Mouse (Mus musculus): Measurements from ENCODE around the gene Kank2. TPM values are rescaled to one million over a fixed set of nuclear protein-coding genes. Genes with fewer than 3 reads are reported as not detected.
"Not testable (repeated sequence)": the region's sequence is repeated elsewhere in the genome, so short reads cannot be mapped to it uniquely, and the experiment has no call there.

Gene Kank2
- total RNA-seq, 1 experiment from 2014 or later, result 31.5 TPM

DNA sequence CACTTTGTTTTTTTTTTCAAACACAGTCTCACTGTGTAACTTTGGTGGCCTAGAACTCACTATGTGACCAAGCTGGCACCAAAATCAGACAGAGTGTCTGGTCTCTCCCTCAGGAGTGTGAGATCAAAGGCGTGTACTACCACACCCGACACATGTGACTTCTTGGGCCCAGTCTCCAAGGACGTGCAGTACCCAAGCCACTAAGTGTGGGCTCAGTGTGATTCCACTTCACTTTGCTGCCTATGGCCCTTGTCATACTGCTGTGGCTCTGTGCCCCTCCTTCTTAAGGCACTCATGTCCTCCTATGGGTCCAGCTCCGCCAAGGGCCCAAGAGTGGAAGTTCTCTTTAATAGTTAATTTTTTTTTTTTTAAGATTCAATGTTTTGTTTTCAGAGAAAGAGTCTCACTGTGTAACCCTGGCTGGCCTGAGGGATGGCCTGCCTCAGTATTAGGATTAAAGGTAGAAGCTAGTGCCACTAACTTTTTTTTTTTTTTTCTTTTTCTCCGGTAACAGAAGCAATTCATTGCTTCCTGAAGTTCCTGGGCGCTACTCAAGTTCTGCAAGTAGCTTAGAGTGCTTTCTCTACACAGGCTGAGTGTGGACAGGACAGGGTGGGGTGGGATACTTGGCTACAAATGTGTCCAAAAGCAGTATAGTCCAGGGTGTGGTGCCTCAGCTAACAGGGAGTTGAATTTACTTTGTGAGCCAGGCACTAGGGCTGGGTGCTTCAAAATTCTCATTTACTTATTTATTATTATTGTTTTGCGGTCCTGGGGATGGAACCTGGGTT lies 13.8 kb downstream of the Kank2 start:
- peak; percentile 3 for DNase-seq

DNA sequence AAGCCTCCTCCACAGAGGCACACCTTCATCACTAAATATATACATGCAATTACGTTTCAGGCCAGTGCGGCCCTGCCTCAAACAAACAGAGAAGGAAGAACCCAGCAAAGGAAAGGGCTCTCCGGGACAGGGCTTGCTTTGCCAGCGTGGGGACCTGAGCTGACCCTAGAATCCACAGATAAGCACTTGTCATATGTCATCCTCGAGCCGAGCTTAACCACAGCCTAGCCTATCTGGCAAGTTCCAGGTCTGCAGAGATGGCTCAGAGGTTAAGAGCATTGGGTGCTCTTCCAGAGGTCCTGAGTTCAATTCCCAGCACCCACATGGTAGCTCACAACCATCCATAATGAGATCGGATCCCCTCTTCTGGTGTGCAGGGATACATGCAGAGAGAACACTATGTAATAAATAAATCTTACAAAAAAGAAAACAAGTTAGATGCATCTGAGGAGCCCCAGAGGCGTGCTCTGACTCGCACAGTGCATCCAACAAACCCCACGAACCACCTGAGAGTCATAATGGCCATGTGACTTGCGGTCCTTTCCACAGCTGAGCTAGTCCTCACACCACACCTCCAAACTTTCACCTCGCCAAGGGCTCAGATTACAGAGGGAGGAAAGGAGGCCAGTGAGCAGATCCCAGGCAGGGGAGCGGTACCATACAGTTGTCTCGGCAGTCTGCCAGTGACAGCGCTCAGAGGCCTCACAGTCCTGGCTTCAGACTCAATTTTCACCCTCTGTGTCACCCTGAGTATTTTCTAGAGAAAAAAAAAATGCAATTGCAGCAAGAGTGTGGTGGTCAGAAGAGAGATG lies 16.7 kb downstream of the Kank2 start:
- peak; percentile 47 for DNase-seq

- no peak for DNase-seq
Measured at GRCm38 (mm10) chr9:21777726-21778125, 20.8 kb downstream of the Kank2 start.

- no peak for DNase-seq
Measured at GRCm38 (mm10) chr9:21774353-21774752, 24.2 kb downstream of the Kank2 start.

- DNase-seq, result not testable (repeated sequence)
Measured at GRCm38 (mm10) chr9:21773396-21773795, 25.1 kb downstream of the Kank2 start.

DNA sequence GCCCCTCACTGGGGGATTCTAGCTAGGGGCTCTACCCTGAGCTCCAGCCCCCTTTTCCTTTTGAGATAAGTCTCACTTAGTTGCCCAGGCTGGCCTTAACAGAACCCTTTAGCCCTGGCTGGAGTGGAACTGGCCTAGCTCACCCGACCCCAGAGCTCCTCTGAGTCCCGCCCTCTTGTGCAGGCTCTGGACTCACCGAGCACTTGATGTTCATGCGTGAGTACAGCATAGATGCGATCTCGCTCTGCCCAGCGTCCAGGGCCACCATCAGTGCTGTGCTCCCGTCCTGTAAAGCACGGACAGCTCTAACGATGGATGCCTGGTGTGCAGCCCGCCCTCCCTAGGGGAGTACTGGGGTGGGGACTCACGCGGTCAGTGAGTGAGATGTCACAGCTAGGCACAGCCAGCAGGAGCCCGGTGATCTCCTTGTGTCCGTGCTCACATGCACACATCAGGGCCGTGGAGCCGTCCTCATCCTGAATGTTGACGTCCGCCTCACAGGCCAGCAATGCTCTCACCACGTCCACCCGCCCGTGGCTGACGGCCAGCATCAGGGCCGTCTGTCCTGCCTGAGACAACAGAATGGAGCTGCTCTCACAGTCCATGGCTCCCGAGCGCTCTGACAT lies 28.9 kb downstream of the Kank2 start:
- peak; percentile 43 for DNase-seq

GRCm38 (mm10) chr9:21768511-21769411 lies 29.8 kb downstream of the Kank2 start:
- no peak for DNase-seq

- peak; percentile 49 for DNase-seq
Measured at GRCm38 (mm10) chr9:21767896-21768295, 30.6 kb downstream of the Kank2 start.

GRCm38 (mm10) chr9:21764084-21764999 lies 34.2 kb downstream of the Kank2 start:
- DNase-seq, result no peak

- DNase-seq, result peak; percentile 43
Measured at GRCm38 (mm10) chr9:21762135-21762534, 36.4 kb downstream of the Kank2 start.

DNA sequence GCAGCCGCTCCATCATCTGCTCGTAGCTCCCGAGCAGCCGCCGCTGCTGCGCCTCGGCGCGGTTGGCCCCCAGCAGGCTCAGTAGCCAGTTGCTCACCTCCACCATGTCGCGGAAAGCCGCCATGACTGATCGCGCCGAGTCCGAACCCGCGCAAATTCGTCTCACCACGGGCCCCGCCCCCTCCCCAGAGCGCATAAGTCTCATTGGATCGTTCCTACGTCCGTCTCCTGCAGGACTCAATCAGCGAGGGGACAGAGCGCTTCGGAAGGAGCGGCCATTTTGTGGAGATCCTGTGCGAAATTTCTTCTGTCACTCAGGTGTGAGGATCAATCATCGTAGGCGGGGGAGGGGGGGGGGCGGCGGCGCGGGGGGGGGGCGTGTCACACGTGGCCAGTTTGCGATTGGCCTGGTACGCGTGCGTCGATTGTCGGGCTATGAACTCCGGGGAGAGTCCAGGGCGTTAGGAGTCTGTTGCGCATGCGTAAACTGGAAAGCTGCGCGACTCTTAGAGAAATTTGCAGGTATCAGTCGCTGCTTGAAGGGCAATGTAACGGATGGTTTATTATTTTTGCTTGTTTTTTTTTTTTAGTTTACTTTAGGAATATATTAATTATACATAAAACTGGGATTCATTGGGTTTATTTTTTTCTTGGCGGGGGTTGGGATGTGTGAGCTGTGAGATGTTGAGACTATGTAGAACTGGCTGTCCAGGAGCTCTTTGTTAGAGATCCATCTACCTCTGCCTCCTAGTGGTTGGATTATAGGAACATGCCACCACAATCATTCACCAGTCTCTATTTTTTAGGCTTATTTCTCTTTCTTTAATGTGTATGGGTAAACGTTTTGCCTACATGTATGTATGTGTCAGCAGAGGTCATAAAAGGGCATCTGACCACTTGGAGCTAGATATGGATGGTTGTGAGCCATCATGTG lies 38.1 kb downstream of the Kank2 start, which contains the start of gene Spc24:
Spc24 (minus strand) TSS at position 149 of the 934 bp plus-strand sequence.
- DNase-seq, result peak; percentile 96

DNA sequence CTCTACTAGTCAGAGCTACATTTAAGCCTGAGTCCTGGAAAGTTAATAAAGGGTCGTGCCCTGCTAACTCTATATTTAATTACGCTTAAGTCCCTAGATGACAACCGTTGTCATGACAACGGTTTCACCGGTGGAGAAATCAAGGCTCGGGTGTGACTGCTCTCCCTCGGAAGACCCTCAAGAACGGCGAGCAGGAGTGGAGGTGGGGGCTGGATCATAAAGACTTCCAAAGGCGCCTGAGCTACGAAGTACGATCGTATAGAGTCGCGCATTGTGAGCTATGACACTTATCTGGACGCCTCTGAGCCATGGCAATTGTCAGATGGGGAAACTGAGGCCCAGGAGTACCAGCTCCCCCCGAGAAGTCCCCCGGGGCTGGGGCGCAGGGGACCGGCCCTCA lies 38.8 kb downstream of the Kank2 start:
- DNase-seq, result no peak

- no peak for DNase-seq
Measured at GRCm38 (mm10) chr9:21758576-21759529, 39.7 kb downstream of the Kank2 start.

DNA sequence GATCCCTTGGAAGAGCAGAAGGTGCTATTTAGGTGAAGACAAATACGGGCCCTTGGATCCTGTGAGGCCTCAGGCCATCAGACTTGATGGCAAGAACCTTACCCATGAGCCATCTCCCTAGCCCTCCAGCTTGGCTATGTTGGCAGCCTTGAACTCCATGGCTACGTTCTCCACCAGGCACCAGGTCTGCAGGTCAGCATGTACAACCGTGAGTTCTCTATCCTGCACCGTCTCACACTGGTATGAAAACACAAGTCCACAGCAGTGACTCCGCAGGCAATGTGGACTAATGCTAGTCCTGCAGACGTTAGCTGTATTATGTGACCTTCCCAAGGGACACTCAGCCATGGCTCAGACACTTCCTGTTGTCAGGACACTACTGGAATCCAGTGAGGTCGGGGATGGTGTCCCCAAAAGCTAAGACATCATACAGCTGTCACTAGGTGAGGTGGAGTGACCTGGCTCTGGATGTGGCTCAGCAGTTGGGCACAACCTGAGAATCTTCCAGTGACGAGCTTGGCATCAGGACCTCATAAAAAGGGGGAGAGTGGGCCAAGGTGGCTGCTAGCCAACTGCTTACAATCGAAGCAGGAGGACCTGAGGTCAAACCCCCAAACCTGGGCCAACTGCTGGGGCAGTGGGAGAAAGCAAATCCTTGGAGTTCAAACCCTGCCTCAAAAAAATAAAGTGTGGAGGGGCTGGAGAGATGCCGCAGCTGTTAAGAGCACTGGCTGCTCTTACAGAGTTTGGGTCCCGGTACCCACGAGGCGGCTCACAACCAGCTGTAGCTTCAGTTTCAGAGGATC lies 43.8 kb downstream of the Kank2 start:
- no peak for DNase-seq

DNA sequence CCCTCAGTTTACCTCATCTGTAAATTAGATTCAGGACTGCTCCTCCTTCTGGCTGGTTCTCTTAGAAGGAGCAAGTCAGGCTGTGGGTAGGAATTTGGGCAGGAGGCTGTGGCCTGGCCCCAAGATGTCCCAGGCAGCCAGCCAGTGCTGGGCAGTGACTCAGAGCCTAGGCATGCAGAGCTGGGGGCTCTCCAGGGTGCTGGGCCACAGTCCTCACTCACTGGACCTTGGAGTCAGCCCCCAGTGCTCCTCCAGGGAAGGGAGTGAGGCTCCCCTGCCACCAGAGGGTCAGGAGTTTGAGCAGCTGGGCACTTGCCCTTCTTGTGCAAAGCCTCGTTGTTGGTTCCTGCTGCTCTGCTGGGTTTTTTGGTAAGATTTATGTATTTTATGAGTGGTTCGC lies 44.5 kb downstream of the Kank2 start:
- DNase-seq, result peak; percentile 91

DNA sequence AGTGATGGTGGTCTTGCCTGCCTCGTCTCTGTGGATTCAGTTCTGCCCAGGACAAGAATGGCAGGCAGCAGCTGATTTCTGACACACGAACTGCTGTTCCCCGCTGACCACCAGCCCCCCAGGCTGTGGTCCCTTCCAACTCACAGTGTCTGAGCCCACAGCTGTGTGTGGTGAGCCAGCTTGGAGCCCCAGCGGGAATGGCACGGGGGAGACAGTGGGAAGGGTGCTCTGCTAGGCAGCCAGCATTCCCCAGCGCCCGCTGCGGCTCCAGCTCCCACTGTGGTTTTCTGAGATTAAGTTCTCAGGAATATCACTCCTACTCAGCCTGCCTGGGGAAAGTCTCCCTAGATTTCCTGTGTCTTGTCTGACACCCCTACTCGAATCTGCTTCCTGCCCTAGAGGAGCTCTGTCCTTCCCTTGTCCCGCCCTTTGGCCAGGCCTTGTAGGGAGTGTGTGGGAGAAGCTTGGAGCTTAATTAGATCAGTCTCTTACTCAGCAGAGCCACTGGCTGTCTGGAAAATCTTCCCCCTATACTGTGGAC lies 46.2 kb downstream of the Kank2 start:
- DNase-seq, result peak; percentile 57

- DNase-seq, result peak; percentile 83
Measured at GRCm38 (mm10) chr9:21751347-21751746, 47.2 kb downstream of the Kank2 start.

Data from adrenal gland, postnatal 14 days (tissue).